ENCODE assay signal across 23 mouse cellular contexts in genomic region chr5:114865279-114865678, GRCm38 (mm10). TPM values are rescaled to one million over a fixed set of nuclear protein-coding genes. Genes with fewer than 3 reads are reported as not detected.
DNase-seq lines count a peak whose midpoint lies in the region; TF ChIP-seq lines count a peak whose summit lies in the region.
"Had no signal": no experiment of that assay in that cellular context is flagged by ENCODE, and none has a peak within 500 bp of the region (broad histone marks: within the 10 kb centered on the region; RNA-seq: fewer than 3 reads in every experiment).

No protein-coding gene starts in this region.

- DNase-seq in testis, postnatal 14 days (ENCODE audit: low spot score): no peak
- DNase-seq in R1 (ENCODE audit: low read depth, low spot score): peak; percentile 33
- DNase-seq in forebrain, embryonic 10.5 days (ENCODE audit: extremely low spot score, low spot score): no peak
- no peak for DNase-seq in thymus, postnatal 4 days
- DNase-seq: adrenal gland, adult 2 months; adrenal gland, postnatal 10 days; adrenal gland, postnatal 25 days; cerebellum, adult 11-12 months; cerebellum, adult 2 months; cerebellum, adult 9-10 months; cerebellum, postnatal 10 days; cerebellum, postnatal 25 days had no signal

- no peak for TF ChIP-seq CTCF in testis, adult 2 months (IDR thresholded peaks at IDR 0.05; ENCODE audit: control insufficient read depth, insufficient read depth, insufficient replicate concordance, low read depth, low read length)

- H3K9me3 ChIP-seq in forebrain, embryonic 10.5 days: peaks cover 18% of the 10 kb centered on the region

- H3K27me3 ChIP-seq in testis, adult 2 months (ENCODE audit: control insufficient read depth, insufficient read depth, low read length): no peaks in the 10 kb centered on the region
- no peaks in the 10 kb centered on the region for H3K27me3 ChIP-seq in forebrain, embryonic 10.5 days (ENCODE audit: poor library complexity, severe bottlenecking)
- H3K27me3 ChIP-seq: embryonic facial prominence, embryonic 12.5 days had no signal

- peaks cover 5% of the 10 kb centered on the region for H3K4me1 ChIP-seq in testis, adult 2 months (ENCODE audit: control insufficient read depth, insufficient read depth, low read length)
- no peaks in the 10 kb centered on the region for H3K4me1 ChIP-seq in forebrain, embryonic 10.5 days
- H3K4me1 ChIP-seq: embryonic facial prominence, embryonic 12.5 days; forebrain, embryonic 12.5 days had no signal

- H3K4me3 ChIP-seq in testis, adult 2 months (ENCODE audit: control insufficient read depth, low read depth, low read length): peak overlapping the region; percentile 80
- no peak overlapping the region for H3K4me3 ChIP-seq in forebrain, embryonic 10.5 days
- H3K4me3 ChIP-seq: embryonic facial prominence, embryonic 10.5 days; embryonic facial prominence, embryonic 12.5 days; forebrain, embryonic 12.5 days had no signal

- H3K27ac ChIP-seq in testis, adult 2 months (ENCODE audit: control insufficient read depth, insufficient read depth, low read depth, low read length): peak overlapping the region; percentile 73
- H3K27ac ChIP-seq in forebrain, embryonic 10.5 days: no peak overlapping the region
- H3K27ac ChIP-seq: embryonic facial prominence, embryonic 10.5 days; embryonic facial prominence, embryonic 12.5 days; forebrain, embryonic 12.5 days had no signal

- WGBS in forebrain, embryonic 10.5 days: 90% methylated on average over 12 of the region's 12 CpGs

- H3K36me3 ChIP-seq in testis, adult 2 months (ENCODE audit: control insufficient read depth, insufficient read depth, low read length): no peaks in the 10 kb centered on the region
- no peaks in the 10 kb centered on the region for H3K36me3 ChIP-seq in forebrain, embryonic 10.5 days (replicated peaks)
- H3K36me3 ChIP-seq: embryonic facial prominence, embryonic 10.5 days; embryonic facial prominence, embryonic 12.5 days; forebrain, embryonic 12.5 days; G1E had no signal

- peak; percentile 92; the same call in 1 of the 2 replicates for TF ChIP-seq POLR2A in testis, adult 2 months (IDR thresholded peaks at IDR 0.05; ENCODE audit: control insufficient read depth, low read depth, low read length)

RNA-seq across cellular contexts. Expression of gene Gm9936, which starts 6.8 kb away (rescaled TPM):
- polyA plus RNA-seq in testis, adult 2 months (2012; rRNA removed): not detected in 2 replicates
- 0.14 and 0.15 TPM in 2 replicates for polyA plus RNA-seq in forebrain, embryonic 10.5 days (2016; fragmentation: Nextera tagmentation; extraction: Ambion mirVana)
- polyA plus RNA-seq: adrenal gland, adult 2 months; C2C12; G1E; Patski had no signal

RNA-seq across cellular contexts. Expression of gene 4930519G04Rik, which starts 11.8 kb away (rescaled TPM):
- polyA plus RNA-seq in testis, adult 2 months (2012; rRNA removed): 54.0 and 68.8 TPM in 2 replicates
- polyA plus RNA-seq in forebrain, embryonic 10.5 days (2016; fragmentation: Nextera tagmentation; extraction: Ambion mirVana): not detected in 2 replicates
- polyA plus RNA-seq: adrenal gland, adult 2 months; C2C12; cerebellum, adult 2 months; embryonic facial prominence, embryonic 10.5 days; embryonic facial prominence, embryonic 12.5 days; embryonic facial prominence, embryonic 14.5 days; forebrain, embryonic 12.5 days; forebrain, embryonic 14.5 days; forebrain, embryonic 16.5 days; frontal cortex, adult 2 months; G1E had no signal

RNA-seq across cellular contexts. Expression of gene Oasl2, which starts 31.5 kb away (rescaled TPM):
- polyA plus RNA-seq in testis, adult 2 months (2012; rRNA removed): 3.9 and 4.4 TPM in 2 replicates
- 0.34 and 0.45 TPM in 2 replicates for polyA plus RNA-seq in forebrain, embryonic 10.5 days (2016; fragmentation: Nextera tagmentation; extraction: Ambion mirVana)
- polyA plus RNA-seq: G1E had no signal

RNA-seq across cellular contexts. Expression of gene 1500011B03Rik, which starts 42.0 kb away (rescaled TPM):
- 51.7 and 67.4 TPM in 2 replicates for polyA plus RNA-seq in testis, adult 2 months (2012; rRNA removed)
- 118 and 119 TPM in 2 replicates for polyA plus RNA-seq in forebrain, embryonic 10.5 days (2016; fragmentation: Nextera tagmentation; extraction: Ambion mirVana)

RNA-seq across cellular contexts. Expression of gene Oasl1, which starts 57.8 kb away (rescaled TPM):
- 3.0 and 4.2 TPM in 2 replicates for polyA plus RNA-seq in testis, adult 2 months (2012; rRNA removed)
- not detected in 2 replicates for polyA plus RNA-seq in forebrain, embryonic 10.5 days (2016; fragmentation: Nextera tagmentation; extraction: Ambion mirVana)
- polyA plus RNA-seq: embryonic facial prominence, embryonic 10.5 days had no signal

Comparison
In these comparisons a context has a peak if more than half of its experiments do, and no peak if none do; other contexts are left out.
1. RNA of gene 4930519G04Rik, which starts 11.8 kb away (polyA plus RNA-seq): 54.0 to 68.8 TPM in testis, adult 2 months; not detected in forebrain, embryonic 10.5 days; every median in the first group is over 10 times any median in the second.